Mouse (Mus musculus) embryonic facial prominence, embryonic 11.5 days (tissue): ENCODE results near the gene Olfr982. TPM values are rescaled to one million over a fixed set of nuclear protein-coding genes. Genes with fewer than 3 reads are reported as not detected.

ENCODE experiments used
- polyA plus RNA-seq: library from polyadenylated mRNA; unstranded; fragments of >200 nt; fragmentation: Nextera tagmentation; extraction: Ambion mirVana; gene quantifications from 2 replicates; pipeline ENCODE4 v1.2.1, GENCODE M21; 2014

Olfr982 gene
- polyA plus RNA-seq, 1 experiment from 2014 or later: not detected

Other genes starting within 250 kb of the Olfr982 start
- gene Olfr971, start 237.0 kb upstream of the Olfr982 start, polyA plus RNA-seq: not detected in 2 replicates
- not detected in 2 replicates for gene Olfr972, start 207.4 kb upstream of the Olfr982 start, polyA plus RNA-seq
- gene Olfr229, start 166.5 kb upstream of the Olfr982 start, polyA plus RNA-seq: not detected in 2 replicates
- gene Olfr974, start 136.3 kb upstream of the Olfr982 start, polyA plus RNA-seq: not detected in 2 replicates
- gene Olfr975, start 121.8 kb upstream of the Olfr982 start, polyA plus RNA-seq: not detected in 2 replicates
- gene Olfr976, start 112.7 kb upstream of the Olfr982 start, polyA plus RNA-seq: not detected in 2 replicates
- not detected in 2 replicates for gene Olfr978, start 81.7 kb upstream of the Olfr982 start, polyA plus RNA-seq
- gene Olfr979, start 70.4 kb upstream of the Olfr982 start, polyA plus RNA-seq: not detected in 2 replicates
- not detected in 2 replicates for gene Olfr980, start 64.2 kb upstream of the Olfr982 start, polyA plus RNA-seq
- not detected in 2 replicates for gene Olfr981, start 52.4 kb upstream of the Olfr982 start, polyA plus RNA-seq
- not detected in 2 replicates for gene Olfr983, start 19.8 kb downstream of the Olfr982 start, polyA plus RNA-seq
- gene Olfr984, start 40.4 kb downstream of the Olfr982 start, polyA plus RNA-seq: not detected in 2 replicates
- not detected in 2 replicates for gene Olfr985, start 56.4 kb downstream of the Olfr982 start, polyA plus RNA-seq
- gene Tmem225, start 74.3 kb downstream of the Olfr982 start, polyA plus RNA-seq: not detected in 2 replicates
- gene Olfr986, start 107.1 kb downstream of the Olfr982 start, polyA plus RNA-seq: not detected in 2 replicates
- 7.9 TPM in 2 replicates for gene Zfp202, start 118.5 kb downstream of the Olfr982 start, polyA plus RNA-seq
- 4.1 and 6.7 TPM in 2 replicates for gene Scn3b, start 195.4 kb downstream of the Olfr982 start, polyA plus RNA-seq